17 mouse cellular contexts compared by ENCODE assay signal in the genomic region with DNA sequence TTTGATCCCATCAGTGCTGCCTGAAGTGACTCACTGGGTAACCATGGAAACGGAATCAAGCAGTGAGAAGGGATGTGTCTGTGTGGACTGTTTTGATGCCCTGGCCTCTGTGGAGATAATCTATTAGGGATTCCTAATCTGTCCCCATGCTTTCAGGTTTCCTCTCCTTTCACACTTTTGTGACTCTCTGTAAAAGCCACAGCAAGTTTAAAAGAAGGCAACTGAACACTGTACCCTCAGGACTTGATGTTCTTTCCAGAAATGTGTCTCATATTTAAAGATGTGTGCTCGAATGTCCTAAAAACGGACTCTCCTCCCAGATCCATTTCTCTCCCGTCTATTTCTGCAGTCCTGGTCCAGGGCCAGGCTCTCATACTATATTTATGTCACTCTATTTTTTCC.
DNase-seq lines count a peak whose midpoint lies in the region; ATAC-seq lines count a peak whose summit lies in the region.
"Had no signal": no experiment of that assay in that cellular context is flagged by ENCODE, and none has a peak within 500 bp of the region (broad histone marks: within the 10 kb centered on the region; RNA-seq: fewer than 3 reads in every experiment).

No protein-coding gene starts in this region.

- no peak overlapping the region for H3K4me2 ChIP-seq in hindbrain, embryonic 11.5 days (replicated peaks; ENCODE audit: low read depth, low read length)
- no peak overlapping the region for H3K4me2 ChIP-seq in hindbrain, embryonic 12.5 days (replicated peaks)
- H3K4me2 ChIP-seq in midbrain, embryonic 14.5 days (ENCODE audit: low read length), result no peak overlapping the region
- no peak overlapping the region for H3K4me2 ChIP-seq in kidney, embryonic 15.5 days
- H3K4me2 ChIP-seq: embryonic facial prominence, embryonic 12.5 days; forebrain, embryonic 15.5 days; neural tube, embryonic 15.5 days; stomach, embryonic 15.5 days had no signal

- no peak overlapping the region for H3K27ac ChIP-seq in hindbrain, embryonic 11.5 days (ENCODE audit: low read depth, low read length)
- H3K27ac ChIP-seq in hindbrain, embryonic 12.5 days, result no peak overlapping the region
- no peak overlapping the region for H3K27ac ChIP-seq in midbrain, embryonic 14.5 days (replicated peaks; ENCODE audit: low read depth, low read length)
- H3K27ac ChIP-seq in kidney, embryonic 15.5 days, result no peak overlapping the region
- H3K27ac ChIP-seq: embryonic facial prominence, embryonic 12.5 days; forebrain, embryonic 15.5 days; neural tube, embryonic 15.5 days; stomach, embryonic 15.5 days had no signal

- no peaks in the 10 kb centered on the region for H3K36me3 ChIP-seq in hindbrain, embryonic 11.5 days (ENCODE audit: control insufficient read depth, insufficient read depth, low read length)
- H3K36me3 ChIP-seq in hindbrain, embryonic 12.5 days, result peaks cover 4% of the 10 kb centered on the region; the same call in 1 of the 2 replicates
- no peaks in the 10 kb centered on the region; the same call in 1 of the 2 replicates for H3K36me3 ChIP-seq in midbrain, embryonic 14.5 days (ENCODE audit: control insufficient read depth, insufficient read depth, low read length)
- no peaks in the 10 kb centered on the region for H3K36me3 ChIP-seq in kidney, embryonic 15.5 days
- H3K36me3 ChIP-seq: embryonic facial prominence, embryonic 12.5 days; forebrain, embryonic 15.5 days; neural tube, embryonic 15.5 days; stomach, embryonic 15.5 days had no signal

- WGBS in hindbrain, embryonic 11.5 days, result 79% methylated on average over 4 of the region's 4 CpGs
- 72% methylated on average over 4 of the region's 4 CpGs for WGBS in hindbrain, embryonic 12.5 days
- WGBS in midbrain, embryonic 14.5 days, result 47% methylated on average over 4 of the region's 4 CpGs
- 66% methylated on average over 4 of the region's 4 CpGs for WGBS in kidney, embryonic 15.5 days

- H3K27me3 ChIP-seq in hindbrain, embryonic 11.5 days (ENCODE audit: control insufficient read depth, insufficient read depth, low read length), result no peaks in the 10 kb centered on the region
- H3K27me3 ChIP-seq in hindbrain, embryonic 12.5 days, result no peaks in the 10 kb centered on the region
- no peaks in the 10 kb centered on the region for H3K27me3 ChIP-seq in midbrain, embryonic 14.5 days (ENCODE audit: control insufficient read depth, insufficient read depth, low read length)
- no peaks in the 10 kb centered on the region for H3K27me3 ChIP-seq in kidney, embryonic 15.5 days
- H3K27me3 ChIP-seq: embryonic facial prominence, embryonic 12.5 days; forebrain, embryonic 15.5 days; neural tube, embryonic 15.5 days; stomach, embryonic 15.5 days had no signal

- H3K9me3 ChIP-seq in hindbrain, embryonic 11.5 days (ENCODE audit: control insufficient read depth, low read length), result no peaks in the 10 kb centered on the region
- H3K9me3 ChIP-seq in hindbrain, embryonic 12.5 days (replicated peaks), result no peaks in the 10 kb centered on the region
- no peaks in the 10 kb centered on the region for H3K9me3 ChIP-seq in midbrain, embryonic 14.5 days (ENCODE audit: control insufficient read depth, low read length)
- no peaks in the 10 kb centered on the region for H3K9me3 ChIP-seq in kidney, embryonic 15.5 days (replicated peaks)
- H3K9me3 ChIP-seq: embryonic facial prominence, embryonic 12.5 days; forebrain, embryonic 15.5 days; neural tube, embryonic 15.5 days; stomach, embryonic 15.5 days had no signal

- ATAC-seq in hindbrain, embryonic 11.5 days (ENCODE audit: low FRiP score), result no peak
- no peak for ATAC-seq in hindbrain, embryonic 12.5 days (ENCODE audit: low FRiP score)
- no peak for ATAC-seq in midbrain, embryonic 14.5 days (ENCODE audit: low FRiP score, low TSS enrichment)
- no peak for ATAC-seq in kidney, embryonic 15.5 days (replicated peaks; ENCODE audit: low FRiP score)
- ATAC-seq: forebrain, embryonic 15.5 days had no signal

- peak; percentile 22 for DNase-seq in adrenal gland, postnatal 14 days
- DNase-seq in adrenal gland, adult 18-20 months (ENCODE audit: low spot score in 2 of 2), result no peak
- peak; percentile 10 for DNase-seq in hindbrain, embryonic 11.5 days (ENCODE audit: low spot score)
- DNase-seq in R1 (ENCODE audit: low read depth, low spot score), result peak; percentile 5
- peak; percentile 57 for DNase-seq in midbrain, embryonic 14.5 days
- DNase-seq in lung, postnatal 36 days, result no peak
- DNase-seq: adrenal gland, postnatal 25 days; cerebellum, adult 18-20 months; kidney, postnatal 14 days; right cerebral cortex, postnatal 4 days; thymus, postnatal 36 days had no signal

- no peaks in the 10 kb centered on the region for H3K4me1 ChIP-seq in hindbrain, embryonic 11.5 days (replicated peaks; ENCODE audit: control insufficient read depth, insufficient read depth, low read length)
- peaks cover 3% of the 10 kb centered on the region; the same call in 1 of the 2 replicates for H3K4me1 ChIP-seq in hindbrain, embryonic 12.5 days
- no peaks in the 10 kb centered on the region for H3K4me1 ChIP-seq in midbrain, embryonic 14.5 days (ENCODE audit: control insufficient read depth, insufficient read depth, low read length)
- H3K4me1 ChIP-seq in kidney, embryonic 15.5 days, result no peaks in the 10 kb centered on the region
- H3K4me1 ChIP-seq: embryonic facial prominence, embryonic 12.5 days; stomach, embryonic 15.5 days had no signal

- no peak overlapping the region for H3K4me3 ChIP-seq in hindbrain, embryonic 11.5 days (ENCODE audit: low read depth, low read length)
- no peak overlapping the region for H3K4me3 ChIP-seq in hindbrain, embryonic 12.5 days
- H3K4me3 ChIP-seq in midbrain, embryonic 14.5 days (replicated peaks; ENCODE audit: low read depth, low read length), result no peak overlapping the region
- no peak overlapping the region for H3K4me3 ChIP-seq in kidney, embryonic 15.5 days (replicated peaks)
- H3K4me3 ChIP-seq: embryonic facial prominence, embryonic 12.5 days; forebrain, embryonic 15.5 days; neural tube, embryonic 15.5 days; stomach, embryonic 15.5 days had no signal

- no peak overlapping the region for H3K9ac ChIP-seq in hindbrain, embryonic 11.5 days (ENCODE audit: low read depth, low read length)
- H3K9ac ChIP-seq in hindbrain, embryonic 12.5 days, result no peak overlapping the region
- H3K9ac ChIP-seq in midbrain, embryonic 14.5 days (replicated peaks; ENCODE audit: low read length), result no peak overlapping the region
- no peak overlapping the region for H3K9ac ChIP-seq in kidney, embryonic 15.5 days
- H3K9ac ChIP-seq: embryonic facial prominence, embryonic 12.5 days; forebrain, embryonic 15.5 days; neural tube, embryonic 15.5 days; stomach, embryonic 15.5 days had no signal

Comparison
In these comparisons a context has a peak if more than half of its experiments do, and no peak if none do; other contexts are left out.
1. DNase-seq: peak in adrenal gland, postnatal 14 days (single experiment), hindbrain, embryonic 11.5 days (single experiment), R1 (single experiment) and midbrain, embryonic 14.5 days (single experiment); none in adrenal gland, adult 18-20 months (0 of 2) and lung, postnatal 36 days (single experiment).